Mouse (Mus musculus) left cerebral cortex, adult 2 months (tissue): ENCODE results near the gene Fars2. TPM values are rescaled to one million over a fixed set of nuclear protein-coding genes. Genes with fewer than 3 reads are reported as not detected.

Experiments
- DNase-seq, 2 experiments: peaks; one replicate each; pipeline ENCODE4 v3.0.0; 2021 to 2022; ENCODE audit warnings: low spot score in 2 of 2, mixed read lengths in 1 of 2; ENCODE audit errors: extremely low spot score in 1 of 2
- H3K27ac ChIP-seq: fragments of 200-600 bp; 2 replicates; pipeline ENCODE4 v1.8.1; 2022
- H3K4me3 ChIP-seq: fragments of 200-600 bp; 2 replicates; pipeline ENCODE4 v1.8.1; 2022
- CTCF ChIP-seq: fragments of 200-600 bp; IDR thresholded peaks from 2 replicates; pipeline ENCODE4 v1.8.1; 2022; ENCODE audit warnings: antibody characterized with exemption, mild to moderate bottlenecking, moderate library complexity
- intact Hi-C: fragments of 180-260 bp; cut with DNase I; formaldehyde crosslinking; loops from one replicate; pipeline ENCODE4 v1.15.1; 2025
- long read RNA-seq, 2 experiments: library from polyadenylated mRNA; stranded (forward); transcript quantifications; one replicate each; pipeline ENCODE4 v2.0.0; 2021; ENCODE audit warnings: borderline mapping rate in 2 of 2
- total RNA-seq, 2 experiments: library from RNA; stranded (reverse); gene quantifications; 2 replicates each; pipeline ENCODE4 v1.2.3; 2021

Gene Fars2
- 10 to 100 TPM; 34.4 to 40.7 TPM for total RNA-seq
- long read RNA-seq, experiment 1, transcript Fars2-201 (7 exons, 2,125 nt) = major isoform, 19 of 27 reads
- long read RNA-seq, experiment 1, partial matches to known transcripts = 1 of 27 reads
- long read RNA-seq, experiment 1, other reads (novel, unspliced or antisense) = 6 of 27 reads
- long read RNA-seq, experiment 2, transcript Fars2-201 (7 exons, 2,125 nt) = major isoform, 11 of 19 reads
- long read RNA-seq, experiment 2, partial matches to known transcripts = 0 of 19 reads
- long read RNA-seq, experiment 2, other reads (novel, unspliced or antisense) = 6 of 19 reads

DNA sequence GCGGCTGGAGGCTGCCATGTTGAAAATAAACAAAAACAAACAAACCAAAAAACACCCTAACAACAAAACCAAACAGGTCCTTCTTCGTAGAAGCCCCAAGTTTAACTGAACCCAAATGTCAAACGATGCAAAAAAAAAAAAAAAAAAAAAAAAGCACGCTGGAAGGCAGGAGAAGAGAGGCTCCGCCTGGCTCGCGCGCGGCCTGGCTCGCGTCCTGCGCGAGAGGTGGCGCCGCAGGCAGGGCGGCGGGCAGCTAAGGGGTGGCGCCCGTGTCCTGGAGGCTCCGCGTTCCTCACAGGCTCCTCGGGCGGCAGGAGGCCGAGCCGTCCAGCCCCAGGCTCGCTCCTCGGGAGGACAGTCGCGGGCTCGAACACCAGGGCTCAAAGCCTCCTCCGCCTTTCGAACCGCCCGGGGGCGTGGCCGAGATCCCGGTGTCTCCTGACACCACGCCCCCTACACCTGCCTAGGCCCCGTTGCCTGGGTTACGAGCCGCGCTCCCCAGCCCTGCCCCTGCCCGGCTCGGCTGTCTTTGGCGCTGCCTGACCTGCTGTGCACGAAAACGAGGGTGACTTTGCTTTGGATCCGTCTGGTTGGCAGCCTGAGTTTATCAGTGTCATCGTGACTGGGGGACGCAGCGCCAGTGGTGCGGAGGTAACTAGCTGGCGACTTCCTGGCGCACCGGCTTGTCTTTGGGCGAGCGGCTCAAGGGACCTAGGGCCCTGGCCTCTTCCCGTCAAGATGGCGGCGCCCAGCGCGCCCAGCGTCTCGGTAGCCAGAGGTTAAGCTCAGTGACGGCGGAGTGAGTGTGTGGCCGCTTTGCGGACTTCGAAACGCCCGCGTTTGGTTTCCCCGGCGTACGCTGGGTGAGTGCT is at the start of gene Fars2, which contains the start of gene Lyrm4:
Gene Fars2, plus strand, starts transcription at position 270 of the 872 bp plus-strand sequence.
Gene Lyrm4, minus strand, starts transcription at position 384 of the 872 bp plus-strand sequence.
- TF ChIP-seq CTCF = no peak
- intact Hi-C loops = loop anchor here (1.0 to 10.0 kb wide), 2 partner anchors 98 to 607 kb away; no protein-coding TSS in a partner anchor
- peak within 1 kb of the TSS; percentile 97 for H3K27ac ChIP-seq

DNA sequence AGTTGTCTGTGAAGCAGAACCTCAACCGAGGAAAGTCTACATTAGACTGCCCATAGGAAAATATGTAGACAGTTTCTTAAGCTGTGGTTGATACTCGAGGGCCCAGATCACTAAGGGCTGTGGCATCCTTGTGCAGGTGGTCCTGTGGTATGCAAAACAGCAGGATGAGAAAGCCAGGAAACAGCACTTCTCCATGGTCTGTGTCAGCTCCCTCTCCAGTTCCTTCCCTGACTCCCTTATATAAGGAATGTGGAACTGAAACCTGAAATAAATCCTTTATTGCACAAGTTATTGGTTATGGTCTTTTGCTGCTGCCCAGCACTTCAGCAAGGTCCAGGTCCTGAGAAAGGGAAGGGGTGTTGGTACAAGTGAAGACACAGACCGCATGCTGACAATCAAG is 42.7 kb upstream of the Fars2 start:
- Histone ChIP-seq H3K4me3 (no peak overlapping the region), H3K27ac (no peak overlapping the region)
- no peak for TF ChIP-seq CTCF
- intact Hi-C loops = no loop called here
- DNase-seq = no peak

More for the DNA sequence above, at the start of gene Fars2, which contains the start of gene Lyrm4:
- DNase-seq = peak; percentile 94 to 96
- H3K4me3 ChIP-seq = peak within 1 kb of the TSS; percentile 89

- no peak overlapping the region for H3K4me3 ChIP-seq
- no peak for TF ChIP-seq CTCF
- no peak overlapping the region for H3K27ac ChIP-seq
- intact Hi-C loops = no loop called here
- no peak for DNase-seq
Observed at GRCm38 (mm10) chr13:36081591-36081990, 35.6 kb upstream of the Fars2 start.

DNA sequence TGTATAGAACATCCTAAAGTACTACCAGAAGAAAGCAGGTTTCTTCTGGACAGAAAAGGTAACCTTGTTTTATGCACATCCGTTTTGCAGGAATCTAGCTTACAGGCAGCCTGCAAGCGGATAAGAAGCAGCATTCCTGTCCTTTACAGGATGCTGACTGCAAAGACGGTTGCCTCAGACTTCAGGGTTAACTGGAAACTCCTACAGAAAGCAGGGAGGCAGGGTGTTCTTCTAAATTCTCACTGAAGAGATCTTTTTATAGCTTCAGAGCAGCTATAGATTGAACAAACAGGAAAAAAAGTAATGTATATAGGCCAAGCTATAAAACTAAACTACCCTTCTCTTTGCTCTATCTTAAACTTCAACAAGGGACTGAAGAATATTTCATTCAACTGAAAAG is 32.5 kb upstream of the Fars2 start:
- H3K4me3 ChIP-seq = no peak overlapping the region
- DNase-seq = no peak
- peak overlapping the region; percentile 13; the same call in 1 of the 2 replicates for H3K27ac ChIP-seq
- TF ChIP-seq CTCF = no peak
- intact Hi-C loops = no loop called here

- DNase-seq = no peak
- intact Hi-C loops = no loop called here
- Histone ChIP-seq H3K27ac (no peak overlapping the region; the same call in 1 of the 2 replicates), H3K4me3 (no peak overlapping the region)
- TF ChIP-seq CTCF = no peak
Observed at GRCm38 (mm10) chr13:36085971-36086370, 31.2 kb upstream of the Fars2 start.

- Histone ChIP-seq H3K27ac (no peak overlapping the region), H3K4me3 (no peak overlapping the region)
- no peak for TF ChIP-seq CTCF
- intact Hi-C loops = no loop called here
- no peak for DNase-seq
Observed at GRCm38 (mm10) chr13:36086608-36087391, 30.4 kb upstream of the Fars2 start.

GRCm38 (mm10) chr13:36087427-36087826 is 29.8 kb upstream of the Fars2 start:
- no peak for TF ChIP-seq CTCF
- H3K27ac ChIP-seq = no peak overlapping the region
- no peak for DNase-seq
- no peak overlapping the region for H3K4me3 ChIP-seq
- intact Hi-C loops = no loop called here

- no peak overlapping the region for H3K4me3 ChIP-seq
- H3K27ac ChIP-seq = no peak overlapping the region
- no peak for TF ChIP-seq CTCF
- DNase-seq = no peak
- intact Hi-C loops = no loop called here
Observed at GRCm38 (mm10) chr13:36088168-36088567, 29.0 kb upstream of the Fars2 start.

- intact Hi-C loops = no loop called here
- no peak overlapping the region for H3K4me3 ChIP-seq
- no peak for DNase-seq
- no peak for TF ChIP-seq CTCF
- no peak overlapping the region for H3K27ac ChIP-seq
Observed at GRCm38 (mm10) chr13:36096684-36097383, 20.4 kb upstream of the Fars2 start.

DNA sequence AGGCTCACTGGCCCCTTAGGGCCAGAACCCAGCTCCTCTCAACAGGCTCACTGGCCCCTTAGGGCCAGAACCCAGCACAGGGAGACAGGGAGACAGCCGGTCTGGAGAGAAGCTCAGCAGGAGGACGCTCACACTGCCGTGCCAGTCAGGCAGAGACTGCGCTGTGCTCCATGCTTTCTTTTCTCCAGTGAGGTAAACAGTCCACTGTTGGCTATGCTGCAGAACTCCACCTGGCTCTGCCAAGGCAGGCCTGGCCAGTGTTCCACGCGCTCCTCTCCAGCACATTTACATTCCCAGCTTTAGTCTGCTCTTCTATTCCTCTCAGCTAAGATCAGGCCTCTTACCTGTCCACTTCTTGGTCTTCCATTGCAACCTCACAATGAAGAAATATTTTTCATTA is 11.6 kb upstream of the Fars2 start:
- no peak overlapping the region for H3K4me3 ChIP-seq
- DNase-seq = no peak
- intact Hi-C loops = no loop called here
- TF ChIP-seq CTCF = no peak
- no peak overlapping the region for H3K27ac ChIP-seq

DNA sequence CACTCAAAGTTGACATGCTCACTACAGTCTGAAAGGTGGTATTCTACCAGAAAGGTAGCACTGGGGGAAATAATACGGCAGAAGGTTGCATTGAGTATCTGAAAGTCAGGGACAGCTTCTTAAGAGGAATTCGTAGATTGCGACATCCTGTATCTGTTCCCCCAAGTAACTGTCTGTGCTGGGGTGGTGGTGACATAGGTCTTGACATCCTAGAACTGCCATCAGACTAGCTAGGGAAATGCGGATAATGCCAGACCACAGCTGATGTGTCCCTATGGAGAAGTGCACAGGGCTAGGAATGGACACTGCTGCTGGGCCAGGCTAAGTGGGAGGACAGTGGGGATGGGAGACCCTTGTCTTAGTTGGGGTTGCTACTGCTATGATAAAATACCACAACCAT is 8.7 kb upstream of the Fars2 start:
- Histone ChIP-seq H3K4me3 (no peak overlapping the region), H3K27ac (no peak overlapping the region)
- DNase-seq = no peak
- intact Hi-C loops = no loop called here
- no peak for TF ChIP-seq CTCF
